Mouse (Mus musculus): ENCODE results near the gene Lrrc1.

The Lrrc1 gene

DNA sequence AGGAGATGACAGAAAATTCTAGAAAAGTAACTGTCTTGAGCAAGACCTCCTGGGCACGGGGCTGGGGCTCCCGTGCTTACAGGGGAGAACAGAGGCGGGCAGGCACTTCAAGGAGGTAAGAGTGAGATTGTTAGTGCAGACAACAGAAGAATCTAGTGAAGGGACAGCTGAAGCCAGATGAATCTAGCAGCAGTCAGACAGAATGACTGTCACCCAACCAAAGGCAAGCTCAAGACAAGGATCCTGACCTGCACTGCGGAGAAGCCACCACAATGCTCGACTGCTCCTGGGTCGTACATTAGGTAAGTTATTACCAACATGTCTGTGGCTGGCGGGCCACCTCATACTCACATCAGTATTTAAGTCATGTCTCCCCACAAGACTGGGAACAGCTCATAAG, 3.1 kb downstream of the Lrrc1 start:
- DNase-seq = no peak

DNA sequence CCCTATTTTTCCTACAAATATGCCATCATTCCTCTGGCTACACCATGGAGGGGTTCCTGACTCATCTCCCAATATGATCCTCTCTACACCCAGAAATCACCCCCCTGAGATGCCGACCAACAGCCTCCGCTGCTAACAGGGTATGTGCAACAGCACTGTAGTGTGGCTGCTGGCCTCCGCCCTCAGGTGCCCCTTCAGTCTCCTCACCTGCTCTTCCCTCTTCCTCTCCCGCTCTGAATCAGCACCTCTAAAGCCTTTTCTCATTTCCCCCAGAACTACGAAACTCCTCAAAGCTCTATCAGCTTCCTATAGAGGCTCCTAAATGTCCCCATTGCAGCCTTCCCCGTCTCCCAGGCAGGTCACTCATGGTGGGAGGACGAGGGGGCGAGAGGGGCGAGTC, 5.4 kb downstream of the Lrrc1 start:
- DNase-seq = no peak

DNA sequence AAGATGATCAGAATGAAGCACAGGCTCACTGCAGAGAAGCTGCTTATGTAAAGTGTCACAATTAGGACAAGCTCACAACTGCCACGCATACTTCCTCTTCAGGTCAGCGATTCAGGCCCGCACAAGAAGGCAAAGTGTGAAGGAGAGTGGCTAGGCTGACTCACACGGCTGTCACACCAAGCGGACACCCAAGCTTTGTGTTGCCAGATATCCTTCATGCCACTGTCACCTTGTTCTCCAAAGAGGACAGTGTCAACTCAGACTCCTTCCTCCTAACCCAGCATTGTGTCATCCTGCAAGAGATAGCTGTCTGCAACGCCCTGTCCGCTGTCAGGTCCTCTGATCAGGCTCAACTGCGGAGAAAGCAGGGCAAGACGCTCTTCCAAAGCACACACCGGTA, 7.3 kb downstream of the Lrrc1 start:
- DNase-seq = no peak

DNA sequence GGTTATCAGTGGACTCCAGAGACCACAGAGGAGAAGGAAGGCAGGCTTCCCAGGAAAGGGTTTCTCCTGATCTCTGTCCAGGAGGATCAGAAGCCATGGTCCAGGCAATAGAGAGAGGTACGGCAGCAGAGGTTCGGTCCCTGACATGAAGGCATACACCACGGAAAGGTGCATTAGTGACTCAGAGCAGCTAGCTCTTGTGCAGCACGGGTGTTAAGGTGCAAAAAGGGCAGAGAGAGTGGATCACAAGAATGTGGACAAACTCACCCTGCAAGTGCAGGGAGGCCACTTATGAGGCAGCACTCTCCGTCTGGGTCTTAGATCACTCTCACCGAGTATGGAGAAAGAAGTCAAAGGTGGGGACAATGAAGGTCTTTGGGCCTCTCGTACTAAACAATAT, 7.8 kb downstream of the Lrrc1 start:
- peak; percentile 35 for DNase-seq

DNA sequence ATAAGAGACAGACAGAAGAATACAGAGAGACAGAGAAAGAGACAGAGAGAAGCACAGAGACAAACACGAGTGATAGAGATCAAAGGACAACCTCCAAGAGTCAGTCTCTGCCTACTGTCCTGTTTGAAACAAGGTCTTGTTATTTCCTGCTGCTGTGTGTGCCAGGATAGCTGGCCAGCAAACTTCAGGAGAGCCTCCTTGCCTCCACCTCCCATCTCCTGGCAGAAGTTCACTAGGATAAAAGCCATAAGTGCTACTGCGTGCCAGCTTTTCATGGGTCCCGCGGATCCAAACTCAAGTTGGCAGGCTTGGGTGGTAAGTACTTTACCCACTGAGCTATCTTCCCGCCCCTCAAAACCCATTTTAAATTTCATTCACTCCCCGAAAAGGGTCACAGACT, 8.4 kb downstream of the Lrrc1 start:
- DNase-seq = no peak

DNA sequence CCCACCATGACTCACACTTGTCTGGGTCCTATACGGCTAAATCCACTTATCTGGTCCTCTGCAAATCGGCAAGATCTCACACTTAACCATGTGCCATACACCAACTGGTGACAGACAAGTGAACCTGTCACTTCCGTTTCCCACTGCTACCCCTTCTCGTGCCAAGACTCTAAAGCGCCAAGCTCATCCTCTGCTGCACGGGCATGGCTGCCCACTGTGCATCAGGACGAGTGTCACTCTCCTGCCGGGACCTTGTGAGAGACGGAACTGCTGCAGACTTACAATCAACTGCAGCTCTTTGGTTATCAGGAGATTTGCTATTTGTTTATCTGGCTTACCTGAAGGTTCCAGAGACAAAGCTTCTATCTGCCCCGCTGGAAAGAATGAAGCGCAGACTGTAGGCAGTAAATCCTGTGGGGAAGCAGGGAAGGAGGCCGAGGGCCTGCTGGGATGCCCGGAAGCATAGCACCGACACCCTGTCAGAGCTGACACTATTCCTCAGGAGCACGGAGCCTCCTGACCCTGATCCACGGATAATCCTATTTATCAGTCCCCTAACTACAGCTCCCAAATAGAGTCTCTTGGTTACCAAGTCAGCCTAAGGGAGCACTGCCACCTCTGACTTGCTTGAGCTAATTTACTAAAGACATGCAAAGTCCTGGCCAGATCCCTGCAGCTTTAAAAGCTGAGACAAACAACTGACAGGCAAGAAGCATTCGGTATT, 9.5 kb downstream of the Lrrc1 start:
- no peak for DNase-seq

DNA sequence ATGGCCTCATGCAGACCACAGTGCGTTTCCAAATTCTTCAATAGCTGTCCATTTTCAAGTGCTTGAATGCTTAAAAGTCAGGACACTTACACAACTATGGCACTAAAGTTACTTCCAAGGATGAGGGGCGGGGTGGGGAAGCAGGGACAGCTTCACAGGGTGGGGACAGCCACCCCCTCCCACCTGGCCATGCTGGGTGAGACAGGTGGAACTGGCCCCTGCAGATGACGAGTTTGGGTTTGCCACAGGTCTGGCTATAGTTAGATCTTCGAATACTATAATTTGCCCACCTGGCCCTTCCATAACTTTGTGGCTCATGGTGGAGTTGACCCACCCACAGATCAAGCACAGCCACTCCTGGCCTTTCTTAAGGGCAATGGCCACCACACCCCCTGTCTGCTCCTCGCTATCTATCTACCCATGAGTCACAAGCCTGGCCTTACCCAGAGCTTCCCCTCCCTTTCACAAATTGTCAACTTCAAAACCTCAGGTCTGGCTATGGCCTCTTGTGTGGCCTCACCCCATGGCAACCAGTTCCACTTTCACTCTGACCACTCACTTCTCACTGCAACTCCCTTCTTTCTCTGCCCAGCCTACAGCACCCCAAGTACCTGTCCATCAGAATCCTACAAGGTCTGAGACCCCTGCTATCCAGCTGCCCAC, 16.2 kb downstream of the Lrrc1 start:
- no peak for DNase-seq

DNA sequence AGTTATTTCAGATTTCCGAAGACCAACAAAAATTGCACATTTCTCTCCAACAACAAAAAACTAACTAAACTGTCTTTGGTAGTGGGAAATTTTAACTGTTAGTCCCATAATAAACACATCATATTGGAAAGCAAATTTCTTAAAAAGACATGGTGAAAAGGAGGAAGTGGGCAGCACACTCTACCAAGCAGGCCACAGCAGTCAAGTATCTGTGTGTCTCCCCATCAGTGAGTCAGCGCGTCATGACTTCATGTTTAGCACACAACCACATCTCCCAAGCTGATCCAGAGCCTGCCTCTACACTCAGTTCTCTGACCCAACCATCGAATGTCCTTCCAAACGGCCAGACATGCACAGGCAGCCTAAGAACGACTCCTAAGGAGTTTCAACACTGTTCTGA, 17.5 kb downstream of the Lrrc1 start:
- DNase-seq = no peak

DNA sequence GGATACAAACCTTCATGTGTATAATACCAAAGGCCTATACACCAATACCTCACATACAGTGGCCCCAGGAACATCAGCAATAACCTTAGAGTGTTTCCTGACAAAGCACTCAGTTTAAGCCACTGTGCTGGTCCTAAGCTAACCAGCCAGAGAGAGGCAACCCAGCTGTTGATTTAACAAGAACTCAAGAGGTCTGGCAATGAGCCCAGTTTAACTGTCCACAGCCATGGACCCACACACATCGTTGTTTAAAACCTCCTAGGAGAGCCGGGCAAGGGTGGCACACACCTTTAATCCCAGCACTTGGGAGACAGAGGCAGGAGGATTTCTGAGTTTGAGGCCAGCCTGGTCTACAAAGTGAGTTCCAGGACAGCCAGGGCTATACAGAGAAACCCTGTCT, 18.0 kb downstream of the Lrrc1 start:
- DNase-seq = peak; percentile 52

DNA sequence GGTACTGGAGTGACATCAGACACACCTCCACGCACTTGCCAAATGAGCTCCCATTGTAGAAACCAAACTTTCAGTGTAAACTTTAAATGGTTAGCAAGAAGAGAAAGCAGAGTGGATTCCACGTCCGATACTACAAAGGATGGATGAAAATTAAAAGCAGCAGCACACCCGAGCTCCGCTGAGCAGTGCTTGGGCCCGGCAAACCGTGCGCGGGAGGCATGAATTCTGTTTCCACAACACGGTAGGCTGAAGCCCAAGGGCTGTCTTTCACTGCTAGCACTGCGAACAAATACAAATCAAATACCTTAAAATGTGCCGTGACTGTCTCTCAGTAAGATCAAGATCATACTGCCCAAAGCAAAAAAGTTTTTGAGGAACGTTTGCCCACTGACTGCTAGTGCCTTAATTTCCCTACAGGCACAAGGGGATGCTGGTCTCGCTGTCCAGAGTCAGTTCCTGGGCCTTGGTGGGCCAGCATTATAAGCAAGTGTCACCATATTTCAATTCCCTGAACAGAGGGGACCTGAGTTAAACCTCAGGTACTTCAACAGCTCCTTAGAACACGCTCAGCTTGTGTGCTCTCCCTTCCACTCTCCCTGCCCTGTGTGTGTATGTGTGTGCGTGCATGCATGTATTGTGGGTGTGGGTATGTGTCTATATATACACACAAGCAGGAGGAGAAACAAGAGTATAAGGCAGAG, 18.9 kb downstream of the Lrrc1 start:
- no peak for DNase-seq

DNA sequence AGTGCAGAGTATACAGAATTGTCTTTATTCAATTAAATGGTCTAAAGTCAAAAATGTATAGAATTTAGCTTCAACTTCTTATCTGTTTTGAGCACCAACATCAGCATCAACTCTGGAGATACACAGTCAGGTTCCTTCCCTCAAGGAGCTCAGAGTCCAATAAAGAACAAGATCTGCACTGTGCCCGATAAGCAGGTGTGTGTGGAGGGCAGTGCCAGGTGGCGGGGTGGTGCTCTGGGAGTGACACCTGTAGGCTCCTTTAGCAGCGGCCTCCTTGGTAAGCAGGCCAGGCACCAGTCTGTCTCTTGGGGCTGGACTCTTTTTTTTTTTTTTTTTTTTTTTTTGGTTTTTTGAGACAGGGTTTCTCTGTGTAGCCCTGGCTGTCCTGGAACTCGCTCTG, 20.9 kb downstream of the Lrrc1 start:
- DNase-seq = no peak

DNA sequence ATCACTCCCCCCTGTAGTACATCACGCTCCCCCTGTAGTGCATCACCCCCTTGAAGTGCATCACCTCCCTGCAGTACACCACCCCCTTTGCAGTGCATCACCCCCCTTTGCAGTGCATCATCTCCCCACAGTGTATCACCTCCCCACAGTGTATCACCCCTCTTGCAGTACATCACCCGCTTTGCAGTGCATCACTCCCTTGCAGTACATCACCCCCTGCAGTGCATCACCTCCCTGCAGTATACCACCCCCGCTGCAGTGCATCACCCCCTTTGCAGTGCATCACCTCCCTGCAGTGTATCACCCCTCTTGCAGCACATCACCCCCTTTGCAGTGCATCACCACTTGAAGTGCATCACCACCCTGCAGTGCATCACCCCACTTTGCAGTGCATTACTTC, 22.2 kb downstream of the Lrrc1 start:
- no peak for DNase-seq

DNA sequence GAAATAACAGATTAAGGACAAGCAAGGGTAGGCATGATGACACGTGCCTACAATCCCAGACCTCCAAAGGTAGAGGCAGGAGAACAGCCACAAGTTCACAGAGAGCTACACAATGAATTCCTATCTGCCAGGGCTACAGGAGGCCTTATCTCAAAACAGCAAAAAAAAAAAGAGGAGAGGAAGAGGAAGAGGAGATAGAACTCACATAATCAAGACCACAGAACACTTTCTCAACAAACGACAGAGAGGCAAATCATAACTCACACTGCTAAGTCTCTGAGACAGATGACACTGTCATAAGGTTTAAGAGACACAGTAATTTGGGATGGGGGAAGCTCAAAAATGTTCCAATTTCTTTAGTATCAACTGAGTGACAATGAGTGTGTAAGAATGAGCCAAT, 25.5 kb downstream of the Lrrc1 start:
- DNase-seq = no peak

DNA sequence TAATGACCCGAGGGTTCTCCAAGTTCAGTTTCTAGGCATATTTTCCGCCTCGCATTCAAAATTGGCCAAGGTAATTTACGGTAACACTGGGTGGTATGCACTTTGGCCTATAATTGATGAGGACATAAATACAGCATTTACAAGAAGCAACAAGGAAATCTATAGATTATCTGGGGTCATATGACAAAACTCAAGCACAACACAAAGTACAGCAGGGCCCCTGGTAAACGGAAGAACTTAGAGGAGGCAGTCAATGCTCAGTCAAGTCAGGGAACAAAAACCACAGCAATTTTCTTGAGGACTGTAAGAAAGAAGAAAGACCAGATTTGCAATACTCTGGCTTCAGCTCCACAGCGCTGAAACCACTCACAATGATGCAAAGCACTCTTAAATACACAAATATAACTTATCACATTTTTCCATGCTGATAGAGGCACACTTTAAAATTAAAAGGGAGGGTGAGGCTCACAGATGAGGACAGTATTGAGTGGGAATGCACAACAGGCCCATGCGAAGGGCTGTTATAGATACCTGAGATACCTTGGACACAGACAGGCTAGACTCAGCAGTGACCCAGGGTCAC, 27.8 kb downstream of the Lrrc1 start:
- DNase-seq = no peak

DNA sequence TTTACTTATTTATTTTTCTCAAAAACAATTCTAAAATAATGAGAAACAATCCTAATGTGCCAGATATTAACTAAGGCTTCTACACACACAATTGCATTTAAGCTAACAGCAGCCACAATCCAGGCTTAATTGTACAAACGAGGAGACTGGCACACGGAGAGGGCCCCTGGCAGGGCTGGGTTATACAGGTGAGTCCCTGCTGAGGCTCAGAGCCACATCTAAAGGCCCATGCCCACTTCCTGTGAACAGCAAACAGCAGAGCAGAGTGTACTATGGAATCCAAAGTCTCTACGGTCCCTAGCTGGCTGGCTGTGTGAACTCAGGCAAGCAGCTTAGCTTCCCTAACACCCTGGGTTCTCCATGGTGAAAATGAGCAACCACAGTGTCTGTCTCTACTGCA, 30.8 kb downstream of the Lrrc1 start:
- no peak for DNase-seq

DNA sequence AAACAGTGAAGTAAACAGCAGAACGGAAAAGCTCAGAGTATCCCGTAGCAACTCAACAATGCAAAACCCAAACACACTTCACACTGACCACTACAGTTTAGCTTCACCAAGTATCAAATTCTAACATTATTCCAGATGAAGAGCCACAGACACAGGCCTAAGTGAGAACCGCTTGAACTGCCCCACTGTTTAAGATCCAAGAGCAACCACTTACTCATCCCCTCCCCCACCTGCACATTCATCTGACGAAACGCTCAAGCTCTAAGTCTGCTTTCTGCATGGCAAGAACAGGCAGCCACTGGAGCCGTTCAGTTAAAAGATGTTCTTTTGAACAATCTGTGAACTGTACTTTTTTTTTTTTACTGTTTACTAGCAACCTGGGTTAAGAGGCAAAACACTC, 32.5 kb downstream of the Lrrc1 start:
- DNase-seq = no peak

DNA sequence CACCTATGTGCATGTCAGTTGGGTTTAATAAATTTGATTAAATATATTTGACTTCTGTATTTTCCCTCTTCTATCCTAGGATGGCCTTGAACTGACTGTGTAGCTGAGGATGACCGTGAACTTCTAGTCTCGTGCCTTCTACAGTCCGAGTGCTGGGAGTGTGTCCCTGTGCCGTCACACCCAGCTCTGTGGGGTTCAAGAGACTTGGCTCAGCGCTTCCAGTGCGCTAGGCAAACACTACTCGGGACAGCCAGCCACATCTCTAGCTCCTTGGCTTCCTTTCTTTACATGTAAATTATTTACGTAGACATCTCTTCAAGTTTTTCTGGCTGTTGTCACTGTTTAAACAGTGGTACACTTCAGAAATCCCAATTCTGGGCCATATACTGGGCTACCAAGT, 34.1 kb downstream of the Lrrc1 start:
- peak; percentile 26 for DNase-seq

DNA sequence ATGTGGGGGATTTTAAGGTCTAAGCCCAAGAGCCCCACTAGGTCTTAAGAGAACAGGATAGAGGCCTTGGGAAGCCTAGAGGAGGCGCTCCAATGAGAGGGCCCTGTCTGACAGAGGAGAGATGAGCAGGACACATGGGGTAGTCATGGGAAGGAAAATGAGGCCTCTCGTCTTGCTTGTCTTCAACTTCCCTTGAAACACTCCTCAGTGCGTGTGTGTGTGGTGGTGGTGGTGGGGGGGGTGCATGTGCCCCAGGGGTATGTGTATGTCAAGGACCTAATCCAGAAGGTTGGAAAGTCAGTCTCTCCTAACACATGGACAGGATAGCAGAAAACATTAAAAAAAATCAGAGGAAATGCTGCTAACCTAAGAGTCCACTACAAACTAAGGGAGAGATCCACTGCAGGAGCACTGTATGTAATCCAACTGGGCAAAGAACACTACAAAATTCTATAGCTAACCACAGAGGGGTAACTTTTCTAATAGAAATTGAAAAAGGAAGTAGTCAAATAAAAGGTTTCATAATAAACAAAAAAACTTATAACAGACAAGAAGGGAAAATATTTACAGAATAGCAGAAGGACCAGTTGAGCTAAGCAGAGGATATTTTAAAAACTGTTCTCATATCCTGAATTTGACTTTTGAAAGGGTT, 36.8 kb downstream of the Lrrc1 start:
- no peak for DNase-seq

DNA sequence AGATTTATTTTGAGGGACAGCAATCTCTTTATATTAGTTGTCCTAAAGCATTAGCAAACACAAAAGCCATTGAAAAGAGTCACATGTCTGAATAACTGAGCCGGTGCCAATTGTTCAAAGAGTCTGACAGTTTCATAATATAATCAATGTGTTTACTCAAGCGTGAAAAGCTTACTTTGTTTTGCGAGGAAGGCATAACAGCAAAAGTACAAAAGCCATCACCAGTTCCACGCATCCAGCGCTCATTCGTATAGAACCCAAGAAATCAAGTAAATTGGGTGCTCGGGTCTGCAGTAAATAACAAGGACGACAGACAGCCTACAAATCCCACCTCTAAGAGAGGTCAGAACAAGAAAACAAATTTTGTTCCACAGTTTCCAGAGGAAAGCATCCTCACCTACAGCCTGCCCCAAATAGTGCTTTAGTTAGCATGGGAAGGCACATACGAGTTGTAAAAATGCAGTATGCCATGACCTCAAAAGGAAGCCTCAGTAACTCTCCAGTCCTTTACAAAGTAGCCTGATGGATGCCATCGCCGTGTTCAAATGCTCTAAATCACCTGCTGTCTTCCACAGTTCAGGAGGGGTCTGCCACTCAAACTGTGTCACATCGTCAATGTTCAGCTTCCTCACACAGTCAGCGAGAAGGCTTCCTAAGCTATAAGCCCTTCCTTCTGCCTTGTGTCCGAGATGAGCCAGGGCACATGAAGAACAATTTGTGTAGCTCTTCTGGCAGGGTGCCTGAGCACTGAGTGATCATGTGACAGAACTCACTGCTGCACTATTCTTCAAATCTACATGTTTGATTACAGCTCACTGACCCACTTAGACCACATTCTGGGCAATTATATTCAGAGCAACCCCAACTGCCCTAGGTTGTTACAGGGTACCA, 41.9 kb downstream of the Lrrc1 start:
- no peak for DNase-seq

DNA sequence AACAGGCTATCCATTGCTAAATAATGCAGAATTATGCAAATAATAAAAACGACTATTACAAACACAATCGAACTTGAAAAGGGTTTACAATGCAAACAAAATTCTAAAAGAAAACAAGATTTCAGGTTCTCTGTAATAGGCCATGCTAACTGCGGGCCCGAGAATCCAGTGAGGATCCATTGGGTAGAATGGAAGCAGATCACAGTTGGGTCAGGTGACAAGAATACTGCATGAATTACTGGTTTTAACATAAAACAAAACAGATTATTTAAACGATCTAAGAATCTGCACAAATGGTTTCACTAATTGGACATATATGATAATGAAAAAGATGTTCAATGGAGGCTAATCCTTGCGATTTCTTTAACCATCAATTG, 42.5 kb downstream of the Lrrc1 start:
- DNase-seq = no peak

DNA sequence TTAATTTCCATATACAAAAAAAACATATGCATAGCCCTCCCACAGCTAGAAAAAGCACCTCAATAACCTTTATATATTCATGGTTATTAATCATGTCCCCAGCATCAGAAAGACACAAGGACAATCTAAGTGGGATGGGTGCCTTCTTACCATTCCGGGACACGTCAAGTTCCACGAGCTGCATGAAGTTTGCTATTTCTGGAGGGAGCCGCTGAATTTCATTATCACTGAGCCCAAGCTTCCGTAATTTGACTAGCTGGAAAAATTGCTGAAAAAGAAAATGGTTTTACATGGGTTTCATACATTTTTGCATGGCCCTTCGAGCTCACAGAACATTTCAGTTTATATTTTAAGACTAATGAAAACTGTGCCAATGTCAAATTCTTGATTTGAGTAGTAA, 45.6 kb downstream of the Lrrc1 start:
- no peak for DNase-seq

DNA sequence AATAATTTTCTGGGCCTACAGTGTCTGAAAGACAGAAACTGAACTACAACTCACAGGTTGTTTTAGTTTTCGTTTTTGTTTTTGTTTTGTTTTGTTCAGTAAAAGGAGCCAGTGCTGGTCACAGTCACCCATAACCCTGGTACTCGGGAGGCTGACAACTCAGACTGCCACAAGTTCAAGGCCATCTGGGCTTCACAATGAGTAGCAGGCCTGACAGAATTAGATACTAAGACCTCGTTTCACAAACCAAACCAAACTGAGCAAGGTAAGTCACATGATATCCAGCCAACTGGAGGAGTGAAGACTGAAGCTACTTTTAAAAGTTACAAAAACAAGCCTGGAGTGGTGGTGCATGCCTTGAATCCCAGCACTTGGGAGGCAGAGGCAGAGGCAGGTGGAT, 46.3 kb downstream of the Lrrc1 start:
- no peak for DNase-seq

DNA sequence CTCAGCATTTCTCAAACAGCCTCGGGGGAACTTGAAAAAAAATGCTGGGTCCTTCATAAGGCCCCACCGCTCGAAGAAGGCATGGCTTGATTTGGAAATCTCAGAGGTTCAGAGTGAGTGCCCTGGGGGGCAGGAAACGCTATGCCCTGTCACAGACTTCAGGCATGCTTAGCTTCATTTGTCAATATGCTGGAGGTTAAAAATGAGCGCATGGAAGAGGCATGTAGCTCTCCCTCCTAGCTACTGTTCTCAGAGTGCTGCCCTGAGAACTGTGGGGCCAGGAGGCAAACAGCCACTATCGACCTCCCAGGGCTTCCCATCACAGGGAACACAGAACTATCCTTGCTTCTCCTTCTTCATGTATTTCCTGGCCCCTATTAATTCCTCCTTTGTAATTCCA, 47.5 kb downstream of the Lrrc1 start:
- DNase-seq = no peak
